Mouse (Mus musculus): ENCODE data around the gene Ruvbl1.

- TF ChIP-seq CTCF (IDR thresholded peaks at IDR 0.05; ENCODE audit: low read depth) (no peak), EP300 (optimal IDR thresholded peaks at IDR 0.05) (no peak)
Measured at GRCm38 (mm10) chr6:88480421-88480820, 15.2 kb downstream of the Ruvbl1 start.
